Mouse (Mus musculus) liver, embryonic 18 days (tissue): ENCODE data around the gene Noxo1. TPM values are rescaled to one million over a fixed set of nuclear protein-coding genes. Genes with fewer than 3 reads are reported as not detected.

Experiments
- polyA plus RNA-seq: library from polyadenylated mRNA; depleted of rRNA; stranded (reverse); fragments of >200 nt; gene quantifications from 2 replicates; pipeline ENCODE4 v1.2.3, GENCODE M21; 2012; rRNA removed

Gene Noxo1
- polyA plus RNA-seq = 1.1 and 1.2 TPM in 2 replicates

GRCm38 (mm10) chr17:24696011-24696697 lies at the start of gene Noxo1, which contains the start of gene Gfer:
Noxo1 (plus strand) TSS chr17:24696234.
Gfer (minus strand) TSS chr17:24696156.

GRCm38 (mm10) chr17:24650070-24650616 lies 45.9 kb upstream of the Noxo1 start, which contains the start of gene Slc9a3r2:
Slc9a3r2 (minus strand) TSS chr17:24650327.

GRCm38 (mm10) chr17:24658017-24658758 lies 37.8 kb upstream of the Noxo1 start, which contains the start of gene Npw:
Npw (minus strand) TSS chr17:24658457.

GRCm38 (mm10) chr17:24669545-24670245 lies 26.3 kb upstream of the Noxo1 start, which contains the start of gene Zfp598:
Zfp598 (plus strand) TSS chr17:24669687.

GRCm38 (mm10) chr17:24689251-24690081 lies 6.6 kb upstream of the Noxo1 start, which contains the start of gene Syngr3:
Syngr3 (minus strand) TSS chr17:24689955.

GRCm38 (mm10) chr17:24706982-24707800 lies 11.2 kb downstream of the Noxo1 start, which contains the start of gene Tbl3:
Tbl3 (minus strand) TSS chr17:24707660.

GRCm38 (mm10) chr17:24717943-24718342 lies 21.9 kb downstream of the Noxo1 start, which contains the start of the genes Rnf151 and Rps2:
Rnf151 (minus strand) TSS chr17:24718063.
Rps2 (plus strand) TSS chr17:24718116.

GRCm38 (mm10) chr17:24724184-24724583 lies 28.1 kb downstream of the Noxo1 start, which contains the start of gene Ndufb10:
Ndufb10 (minus strand) TSS chr17:24724478.

GRCm38 (mm10) chr17:24727618-24728017 lies 31.6 kb downstream of the Noxo1 start, which contains the start of gene Rpl3l:
Rpl3l (plus strand) TSS chr17:24727820.

GRCm38 (mm10) chr17:24736330-24737051 lies 40.5 kb downstream of the Noxo1 start, which contains the start of gene Msrb1:
Msrb1 (plus strand) TSS chr17:24736642.

Other genes starting within 250 kb of the Noxo1 start
- 17.6 and 21.6 TPM in 2 replicates for gene E4f1, start 225.9 kb upstream of the Noxo1 start, polyA plus RNA-seq
- 21.3 and 23.2 TPM in 2 replicates for gene Pgp, start 225.8 kb upstream of the Noxo1 start, polyA plus RNA-seq
- gene Bricd5, start 222.3 kb upstream of the Noxo1 start, polyA plus RNA-seq = 0.14 and 0.23 TPM in 2 replicates
- 10.8 TPM in 2 replicates for gene Mlst8, start 217.2 kb upstream of the Noxo1 start, polyA plus RNA-seq
- gene Caskin1, start 207.6 kb upstream of the Noxo1 start, polyA plus RNA-seq = 0.07 and 0.08 TPM in 2 replicates
- gene Traf7, start 168.3 kb upstream of the Noxo1 start, polyA plus RNA-seq = 48.2 and 52.1 TPM in 2 replicates
- 0.24 and 0.30 TPM in 2 replicates for gene Rab26, start 162.0 kb upstream of the Noxo1 start, polyA plus RNA-seq
- 3.8 and 5.0 TPM in 2 replicates for gene Pkd1, start 146.4 kb upstream of the Noxo1 start, polyA plus RNA-seq
- gene Tsc2, start 63.6 kb upstream of the Noxo1 start, polyA plus RNA-seq = 17.8 and 20.1 TPM in 2 replicates
- 5.8 and 6.5 TPM in 2 replicates for gene Nthl1, start 63.6 kb upstream of the Noxo1 start, polyA plus RNA-seq
- 10.7 and 11.8 TPM in 2 replicates for gene Slc9a3r2, start 45.9 kb upstream of the Noxo1 start, polyA plus RNA-seq
- 0.07 and 0.16 TPM in 2 replicates for gene Npw, start 37.8 kb upstream of the Noxo1 start, polyA plus RNA-seq
- 21.7 and 27.6 TPM in 2 replicates for gene Zfp598, start 26.5 kb upstream of the Noxo1 start, polyA plus RNA-seq
- 0.12 and 0.14 TPM in 2 replicates for gene Syngr3, start 6.3 kb upstream of the Noxo1 start, polyA plus RNA-seq
- gene Gfer, start 78 bp upstream of the Noxo1 start, polyA plus RNA-seq = 18.4 and 20.5 TPM in 2 replicates
- 17.9 and 18.1 TPM in 2 replicates for gene Tbl3, start 11.4 kb downstream of the Noxo1 start, polyA plus RNA-seq
- gene Rnf151, start 21.8 kb downstream of the Noxo1 start, polyA plus RNA-seq = 0.10 TPM in 1 of 2 replicates, not detected in the other
- gene Rps2, start 21.9 kb downstream of the Noxo1 start, polyA plus RNA-seq = 1,642 and 1,684 TPM in 2 replicates
- gene Ndufb10, start 28.2 kb downstream of the Noxo1 start, polyA plus RNA-seq = 215 and 225 TPM in 2 replicates
- gene Rpl3l, start 31.6 kb downstream of the Noxo1 start, polyA plus RNA-seq = 0.11 and 0.13 TPM in 2 replicates
- 91.0 and 112 TPM in 2 replicates for gene Msrb1, start 40.4 kb downstream of the Noxo1 start, polyA plus RNA-seq
- 0.84 and 0.96 TPM in 2 replicates for gene Hs3st6, start 56.8 kb downstream of the Noxo1 start, polyA plus RNA-seq
- 0.49 and 0.74 TPM in 2 replicates for gene Meiob, start 108.1 kb downstream of the Noxo1 start, polyA plus RNA-seq
- gene Hagh, start 143.9 kb downstream of the Noxo1 start, polyA plus RNA-seq = 160 and 200 TPM in 2 replicates
- gene Fahd1, start 154.1 kb downstream of the Noxo1 start, polyA plus RNA-seq = 43.4 and 44.7 TPM in 2 replicates
- gene Igfals, start 169.8 kb downstream of the Noxo1 start, polyA plus RNA-seq = 12.4 and 15.1 TPM in 2 replicates
- 15.4 and 17.7 TPM in 2 replicates for gene Nubp2, start 190.1 kb downstream of the Noxo1 start, polyA plus RNA-seq
- gene Spsb3, start 190.4 kb downstream of the Noxo1 start, polyA plus RNA-seq = 26.4 and 28.2 TPM in 2 replicates
- 11.2 and 11.3 TPM in 2 replicates for gene Eme2, start 198.9 kb downstream of the Noxo1 start, polyA plus RNA-seq
- gene Mrps34, start 198.9 kb downstream of the Noxo1 start, polyA plus RNA-seq = 52.2 and 58.3 TPM in 2 replicates
- gene Nme3, start 200.3 kb downstream of the Noxo1 start, polyA plus RNA-seq = 32.3 and 35.5 TPM in 2 replicates
- gene Mapk8ip3, start 240.7 kb downstream of the Noxo1 start, polyA plus RNA-seq = 23.9 and 32.5 TPM in 2 replicates